Mouse (Mus musculus): Measurements from ENCODE around the gene Nkd1.

Nkd1 gene

GRCm38 (mm10) chr8:88572941-88573645, 51.9 kb downstream of the Nkd1 start:
- DNase-seq (ENCODE audit: low spot score in 2 of 2), result no peak

- no peak for DNase-seq (ENCODE audit: low spot score in 2 of 2)
Measured at GRCm38 (mm10) chr8:88574975-88575374, 53.8 kb downstream of the Nkd1 start.

DNA sequence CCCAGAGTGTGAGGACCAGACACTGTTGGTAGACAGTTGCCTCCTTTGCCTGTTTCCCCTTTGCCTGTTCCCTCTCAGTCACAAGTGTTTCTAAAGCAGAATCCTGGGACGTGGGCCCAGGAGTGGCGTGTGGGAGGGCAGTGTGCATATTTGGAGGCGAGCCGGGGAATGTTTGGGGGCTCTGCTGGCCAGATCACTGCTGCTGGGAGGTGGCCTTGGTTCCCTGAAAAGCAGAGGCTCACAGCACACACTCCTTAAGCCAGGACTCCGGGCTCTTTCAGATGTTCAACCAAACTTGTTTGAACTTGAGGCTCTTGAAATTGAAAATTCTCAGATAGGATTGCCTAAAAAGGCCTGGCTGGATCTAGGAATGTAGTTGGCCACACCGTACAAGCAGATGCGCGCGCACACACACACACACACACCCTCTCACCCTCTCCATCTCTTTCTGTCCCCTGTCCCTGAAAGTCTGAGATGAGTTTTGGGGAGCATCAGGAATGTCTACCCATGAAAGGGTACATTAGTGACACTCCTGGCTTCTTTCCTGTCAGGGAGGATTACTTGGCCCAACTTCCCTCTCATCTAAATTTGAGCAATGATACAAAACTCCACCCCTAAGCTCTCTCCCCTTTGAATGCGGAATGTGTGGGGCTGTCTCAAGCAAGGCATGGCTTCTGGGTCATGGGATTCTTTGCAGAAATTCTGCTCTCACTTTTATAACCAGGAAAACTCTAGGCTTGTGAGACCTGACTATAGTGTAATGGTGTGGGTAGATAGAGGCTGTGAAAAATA, 55.4 kb downstream of the Nkd1 start:
- no peak for DNase-seq (ENCODE audit: low spot score in 2 of 2)

DNA sequence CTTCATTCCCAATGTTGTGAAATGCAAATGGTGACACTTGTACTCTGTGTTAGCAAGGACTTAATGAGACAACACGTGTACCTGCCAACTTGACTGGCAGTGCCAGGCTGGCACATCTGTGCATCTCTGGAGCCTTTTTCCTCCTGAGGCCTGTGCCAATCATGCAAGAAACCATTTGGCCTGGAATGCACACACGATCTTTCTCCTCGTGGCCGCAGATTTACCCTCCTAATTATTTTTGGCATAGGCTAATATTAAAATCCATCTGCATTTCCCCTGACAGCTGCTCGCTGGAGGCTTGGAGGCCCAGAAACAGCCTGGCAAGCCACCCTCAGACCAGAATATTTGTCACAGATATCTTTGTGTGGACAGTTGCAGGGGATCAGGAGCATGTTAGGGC, 56.5 kb downstream of the Nkd1 start:
- no peak for DNase-seq (ENCODE audit: low spot score in 2 of 2)

- DNase-seq (ENCODE audit: low spot score in 2 of 2), result no peak
Measured at GRCm38 (mm10) chr8:88578413-88579175, 57.4 kb downstream of the Nkd1 start.

DNA sequence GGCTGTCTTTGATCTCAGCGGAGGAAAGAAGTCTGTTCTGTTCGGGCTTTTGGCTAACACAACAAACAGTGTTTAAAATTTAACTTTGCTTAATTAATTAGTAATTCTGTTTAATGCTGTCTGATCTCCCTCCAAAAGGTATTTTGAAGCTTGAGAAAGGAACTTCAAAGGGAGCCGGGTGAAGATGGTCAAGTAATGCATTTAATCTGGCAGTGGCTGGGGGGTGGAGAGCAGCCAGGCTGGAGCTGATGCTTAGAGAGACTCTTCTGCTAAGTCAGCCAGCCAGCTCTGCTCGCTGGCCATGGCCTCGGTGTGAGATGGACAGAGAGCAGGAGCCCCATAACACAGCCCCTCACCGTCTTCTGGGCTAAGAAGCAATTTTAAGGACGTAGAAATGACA, 58.1 kb downstream of the Nkd1 start:
- no peak for DNase-seq (ENCODE audit: low spot score in 2 of 2)

- no peak for DNase-seq (ENCODE audit: low spot score in 2 of 2)
Measured at GRCm38 (mm10) chr8:88579668-88580330, 58.6 kb downstream of the Nkd1 start.

DNA sequence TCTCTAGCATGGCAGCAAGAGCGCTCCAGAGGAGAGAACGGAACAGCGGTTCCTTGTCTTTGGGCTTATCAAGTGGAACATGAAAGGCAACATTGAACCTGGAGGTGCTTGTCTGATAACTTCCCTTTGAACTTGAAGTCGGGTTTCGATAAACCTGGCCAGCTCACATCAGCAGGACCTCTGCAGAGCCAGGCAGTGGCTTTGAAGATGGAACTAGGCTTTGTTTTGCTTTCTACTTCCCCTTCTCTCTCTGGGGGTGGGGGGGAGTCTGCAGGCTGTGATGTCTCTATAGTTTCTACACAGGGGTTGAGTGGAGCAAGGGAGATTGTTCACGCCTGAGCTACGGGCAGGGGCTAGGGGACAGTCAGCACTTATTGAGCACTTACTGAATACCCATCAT, 59.6 kb downstream of the Nkd1 start:
- no peak for DNase-seq (ENCODE audit: low spot score in 2 of 2)

GRCm38 (mm10) chr8:88583863-88584262, 62.7 kb downstream of the Nkd1 start:
- DNase-seq (ENCODE audit: low spot score in 2 of 2), result no peak

- no peak for DNase-seq (ENCODE audit: low spot score in 2 of 2)
Measured at GRCm38 (mm10) chr8:88588205-88588889, 67.2 kb downstream of the Nkd1 start.

DNA sequence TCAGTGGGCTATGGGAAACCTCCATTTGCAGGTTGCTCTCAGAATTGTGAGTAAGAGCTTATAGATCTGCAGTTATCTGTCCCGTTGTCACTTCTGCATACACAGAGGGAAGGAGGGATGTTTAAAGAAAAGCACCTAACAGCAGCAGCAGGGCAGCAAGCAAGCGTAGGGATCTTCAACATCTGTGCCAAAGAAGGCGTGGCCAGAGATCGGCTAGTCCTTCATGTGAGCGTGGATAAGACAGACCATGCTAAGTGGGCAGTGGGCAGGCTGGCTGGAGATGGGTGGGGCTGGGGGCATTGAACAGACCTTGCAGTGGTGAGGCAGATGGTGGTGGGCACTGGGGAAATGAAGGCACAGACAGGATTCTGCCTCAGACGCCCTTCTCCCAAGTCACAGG, 69.1 kb downstream of the Nkd1 start:
- no peak for DNase-seq (ENCODE audit: low spot score in 2 of 2)

GRCm38 (mm10) chr8:88593947-88594346, 72.8 kb downstream of the Nkd1 start:
- DNase-seq (ENCODE audit: low spot score in 2 of 2), result no peak

- DNase-seq (ENCODE audit: low spot score in 2 of 2), result no peak
Measured at GRCm38 (mm10) chr8:88596042-88596441, 74.9 kb downstream of the Nkd1 start.

- DNase-seq (ENCODE audit: low spot score in 2 of 2), result no peak
Measured at GRCm38 (mm10) chr8:88598578-88598977, 77.4 kb downstream of the Nkd1 start.

GRCm38 (mm10) chr8:88599491-88599890, 78.3 kb downstream of the Nkd1 start:
- DNase-seq (ENCODE audit: low spot score in 2 of 2), result no peak

DNA sequence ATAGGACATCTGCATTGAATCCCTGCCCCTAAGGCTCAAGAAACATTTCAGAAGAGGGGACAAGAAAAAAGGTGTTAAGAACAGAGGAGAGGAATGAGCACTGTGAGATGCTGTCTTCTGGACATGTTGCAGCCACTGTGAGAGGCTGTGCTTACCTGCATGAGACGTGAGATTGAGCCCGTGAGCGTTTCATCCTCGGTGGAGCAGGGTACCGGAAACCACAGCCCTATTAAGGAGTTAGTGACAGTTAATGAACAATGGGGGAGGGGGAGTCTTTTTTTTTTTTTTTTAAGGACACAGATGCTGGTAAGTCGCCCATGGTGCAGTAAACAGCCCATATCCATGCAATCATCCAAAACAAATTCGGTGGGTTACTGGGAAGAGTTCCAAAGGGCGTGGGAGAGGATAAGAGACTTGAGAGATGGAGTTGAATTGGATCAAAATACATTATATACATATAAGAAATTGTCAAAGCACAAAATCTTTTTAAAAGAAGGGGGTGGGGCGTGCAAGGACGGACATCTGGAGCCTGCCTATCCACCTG, 82.4 kb downstream of the Nkd1 start:
- DNase-seq (ENCODE audit: low spot score in 2 of 2), result no peak

DNA sequence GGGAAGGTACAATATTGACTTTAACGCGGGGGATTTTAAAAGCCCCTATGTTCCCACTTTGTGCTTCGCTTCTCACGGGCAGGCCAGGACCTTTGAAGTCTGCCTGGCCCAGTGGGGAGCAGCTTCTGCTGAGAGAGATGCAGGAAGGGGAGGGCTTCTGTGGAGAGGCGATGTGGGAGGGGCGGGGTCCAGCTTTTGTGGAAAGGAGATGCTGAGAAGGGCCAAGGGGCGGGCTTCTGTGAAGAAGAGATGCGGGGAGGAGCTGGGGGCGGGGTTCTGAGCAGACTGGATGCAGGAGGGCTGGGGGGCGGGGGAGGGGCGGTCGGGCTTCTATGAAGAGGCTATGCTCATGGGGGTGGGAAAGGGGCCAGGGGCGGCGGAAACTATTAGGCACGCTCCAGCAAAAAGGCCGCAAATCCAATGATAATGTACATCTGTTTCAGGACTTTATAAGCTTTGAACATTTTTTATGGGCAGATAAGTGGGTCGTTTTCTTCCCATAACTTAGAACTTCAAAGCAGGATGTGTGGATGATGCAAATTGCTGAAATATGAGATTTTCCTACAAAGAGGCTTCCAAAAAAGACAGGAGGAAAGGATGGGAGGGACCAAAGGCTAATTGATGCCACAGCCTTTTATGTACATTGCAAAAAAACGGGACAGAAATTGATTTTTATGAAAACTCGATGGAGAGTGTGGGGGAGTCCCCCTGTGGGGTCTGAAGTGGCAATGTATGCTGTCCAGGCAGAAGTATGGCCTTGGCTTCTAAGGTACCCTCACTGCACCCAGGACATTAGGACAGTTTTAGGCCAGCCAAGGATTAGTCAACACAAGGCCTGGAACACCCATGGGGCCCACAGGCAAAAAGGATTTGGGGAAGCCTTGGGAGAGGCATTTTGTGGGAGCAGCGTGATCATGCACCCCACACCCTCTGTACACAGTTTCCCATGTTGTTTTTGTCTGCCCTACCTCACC, 83.2 kb downstream of the Nkd1 start:
- DNase-seq (ENCODE audit: low spot score in 2 of 2), result peak in 1 of 2 experiments; percentile 13

DNA sequence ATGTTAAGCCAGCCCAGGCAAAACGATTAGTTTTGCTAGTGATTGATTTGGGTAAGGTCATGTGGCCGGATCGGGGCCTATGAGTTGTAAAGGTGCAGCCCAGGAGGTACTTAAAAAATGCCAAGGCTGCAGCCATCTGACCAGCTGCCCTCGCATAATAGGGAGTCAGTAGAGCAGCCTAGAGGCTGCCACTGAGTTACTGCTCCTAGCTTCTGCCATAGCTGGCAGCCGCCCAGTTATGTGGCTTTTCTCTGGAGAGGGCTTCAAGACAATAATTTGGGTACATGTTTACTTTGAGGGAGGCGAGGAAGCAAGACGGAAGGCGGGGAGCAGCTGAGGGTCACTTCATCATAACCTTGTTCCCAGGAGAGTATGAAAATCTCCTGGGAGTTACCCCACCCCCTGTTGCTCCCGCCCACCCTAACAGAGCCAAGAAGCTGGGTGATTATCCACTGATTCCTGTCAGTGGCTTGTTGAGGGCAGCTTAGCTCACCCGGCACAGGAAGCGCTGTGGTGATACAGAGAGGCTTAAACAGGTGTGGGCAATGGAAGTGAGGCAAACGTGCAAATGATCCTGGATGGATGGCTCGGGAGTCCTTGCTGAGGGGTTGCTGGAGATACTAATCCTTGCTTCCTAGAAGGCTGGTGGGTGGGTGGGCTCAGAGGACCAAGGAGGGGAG, 84.3 kb downstream of the Nkd1 start:
- no peak for DNase-seq (ENCODE audit: low spot score in 2 of 2)

- no peak for DNase-seq (ENCODE audit: low spot score in 2 of 2)
Measured at GRCm38 (mm10) chr8:88609036-88609435, 87.9 kb downstream of the Nkd1 start.

Measured in frontal cortex, postnatal 25 days (tissue).